Mouse (Mus musculus) brain, embryonic 14.5 days (tissue): ENCODE results near the gene Muc3.

ENCODE experiments used
- CTCF ChIP-seq: fragments of 200-500 bp; IDR thresholded peaks from 2 replicates; pipeline ENCODE4 v1.5.1; 2012; ENCODE audit warnings: inconsistent platforms, mild to moderate bottlenecking, moderate library complexity, borderline replicate concordance; ENCODE audit not compliant: insufficient read depth, insufficient read length; ENCODE audit errors: extremely low read depth
- POLR2A ChIP-seq: fragments of 200-500 bp; IDR thresholded peaks from 2 replicates; pipeline ENCODE4 v1.6.1; 2012; ENCODE audit warnings: mild to moderate bottlenecking, inconsistent platforms, borderline replicate concordance; ENCODE audit not compliant: poor library complexity, insufficient read depth, insufficient read length, severe bottlenecking; ENCODE audit errors: extremely low read depth

- TF ChIP-seq CTCF (no peak), POLR2A (no peak)
Measured at GRCm38 (mm10) chr5:137085021-137085420, 64.1 kb downstream of the Muc3 start.
